Mouse (Mus musculus): ENCODE data around the gene Olfr1395.

Olfr1395 gene

GRCm38 (mm10) chr11:49141974-49142373, at the start of gene Olfr1395:
Olfr1395 (plus strand) TSS chr11:49142274.
- no peak for DNase-seq

DNA sequence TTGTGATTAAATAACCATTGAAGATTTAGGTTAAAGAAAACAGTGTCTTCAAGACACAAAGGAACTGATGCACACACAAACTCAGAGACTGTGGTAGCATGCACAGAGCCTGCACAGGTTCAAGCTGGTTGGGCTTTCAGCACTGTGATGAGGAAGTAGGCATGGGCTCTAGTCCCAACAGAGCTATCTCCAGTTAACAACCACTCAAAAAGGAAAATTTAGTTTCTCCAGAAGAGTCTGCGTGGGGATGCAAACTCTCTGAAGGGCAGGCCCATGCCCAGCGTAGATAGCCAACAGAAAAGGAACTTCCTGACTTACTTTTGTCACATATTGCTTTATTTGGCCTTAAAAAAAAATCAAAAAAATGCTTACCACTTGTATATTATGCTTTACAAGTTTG, 49.3 kb upstream of the Olfr1395 start:
- no peak for DNase-seq

GRCm38 (mm10) chr11:49093861-49094660, 48.0 kb upstream of the Olfr1395 start:
- DNase-seq: no peak

DNA sequence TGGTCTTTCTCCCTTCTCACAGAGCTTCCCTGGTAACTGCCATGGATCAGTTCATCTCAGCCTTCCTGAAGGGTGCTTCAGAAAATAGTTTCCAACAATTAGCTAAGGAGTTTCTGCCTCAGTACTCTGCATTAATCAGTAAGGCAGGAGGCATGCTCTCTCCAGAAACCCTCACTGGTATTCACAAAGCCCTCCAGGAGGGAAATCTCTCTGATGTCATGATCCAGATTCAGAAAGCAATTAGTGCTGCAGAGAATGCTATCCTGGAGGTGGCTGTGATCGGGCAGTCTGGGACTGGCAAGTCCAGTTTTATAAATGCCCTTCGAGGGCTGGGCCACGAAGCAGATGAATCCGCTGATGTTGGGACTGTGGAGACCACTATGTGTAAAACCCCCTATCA, 46.7 kb upstream of the Olfr1395 start:
- DNase-seq: no peak

DNA sequence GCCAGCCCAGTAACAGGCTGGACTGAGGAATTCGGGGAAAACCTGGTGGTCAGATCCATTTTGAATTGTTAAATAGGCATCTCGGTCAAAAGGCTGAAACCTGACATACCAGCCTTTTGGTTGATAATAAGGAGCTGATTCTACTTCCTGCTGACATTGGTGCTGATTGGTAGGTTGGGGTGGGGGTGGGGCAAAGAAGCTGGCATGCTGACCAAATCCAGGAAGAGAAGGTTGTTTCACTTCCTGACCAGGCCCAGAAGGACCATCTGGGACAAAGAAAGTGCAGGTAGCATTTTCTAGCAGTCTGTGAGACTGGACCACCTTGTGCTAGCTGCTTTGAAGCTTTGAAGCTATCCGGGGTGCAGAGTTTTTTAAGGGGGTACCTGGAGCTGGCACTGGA, 41.7 kb upstream of the Olfr1395 start:
- no peak for DNase-seq

DNA sequence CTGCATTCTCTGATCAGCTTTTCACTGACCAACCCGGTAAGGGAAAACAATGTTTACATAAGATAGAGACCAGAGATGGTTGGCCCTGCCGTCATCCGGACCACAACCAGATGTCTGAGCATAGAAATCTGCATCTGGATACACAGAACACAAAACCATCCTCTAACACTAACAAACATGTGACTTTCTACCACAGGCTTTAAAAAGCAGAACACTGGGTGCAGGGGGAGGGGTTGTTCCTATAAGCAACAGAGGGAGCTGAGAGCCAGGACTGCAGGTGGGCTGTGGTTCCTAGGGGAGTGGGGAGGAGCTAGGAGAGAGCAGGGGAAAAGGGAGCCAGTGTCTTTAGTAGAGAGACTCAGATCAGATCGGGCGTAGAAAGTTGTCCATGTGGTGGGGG, 40.6 kb upstream of the Olfr1395 start:
- DNase-seq: no peak

- DNase-seq: peak; percentile 92
Measured at GRCm38 (mm10) chr11:49103047-49103693, 38.9 kb upstream of the Olfr1395 start.

DNA sequence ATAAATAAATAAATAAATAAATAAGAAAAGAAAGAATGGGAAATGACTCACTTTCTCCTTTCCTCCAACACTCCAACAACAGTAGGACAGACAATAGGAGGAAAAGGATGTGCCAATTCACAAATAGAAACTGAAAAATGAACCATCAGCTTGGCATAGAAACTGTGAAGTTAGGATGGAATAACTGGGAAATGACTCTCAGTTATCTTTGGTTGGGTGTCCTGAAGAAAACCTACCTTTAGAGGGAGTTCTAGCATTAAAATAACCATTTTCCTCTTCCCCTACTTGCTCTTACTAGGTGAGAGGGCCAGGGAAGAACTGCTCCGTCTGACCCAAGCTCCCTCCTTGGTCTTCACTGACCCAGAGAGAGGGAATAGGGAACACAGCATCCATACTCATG, 36.3 kb upstream of the Olfr1395 start:
- no peak for DNase-seq

DNA sequence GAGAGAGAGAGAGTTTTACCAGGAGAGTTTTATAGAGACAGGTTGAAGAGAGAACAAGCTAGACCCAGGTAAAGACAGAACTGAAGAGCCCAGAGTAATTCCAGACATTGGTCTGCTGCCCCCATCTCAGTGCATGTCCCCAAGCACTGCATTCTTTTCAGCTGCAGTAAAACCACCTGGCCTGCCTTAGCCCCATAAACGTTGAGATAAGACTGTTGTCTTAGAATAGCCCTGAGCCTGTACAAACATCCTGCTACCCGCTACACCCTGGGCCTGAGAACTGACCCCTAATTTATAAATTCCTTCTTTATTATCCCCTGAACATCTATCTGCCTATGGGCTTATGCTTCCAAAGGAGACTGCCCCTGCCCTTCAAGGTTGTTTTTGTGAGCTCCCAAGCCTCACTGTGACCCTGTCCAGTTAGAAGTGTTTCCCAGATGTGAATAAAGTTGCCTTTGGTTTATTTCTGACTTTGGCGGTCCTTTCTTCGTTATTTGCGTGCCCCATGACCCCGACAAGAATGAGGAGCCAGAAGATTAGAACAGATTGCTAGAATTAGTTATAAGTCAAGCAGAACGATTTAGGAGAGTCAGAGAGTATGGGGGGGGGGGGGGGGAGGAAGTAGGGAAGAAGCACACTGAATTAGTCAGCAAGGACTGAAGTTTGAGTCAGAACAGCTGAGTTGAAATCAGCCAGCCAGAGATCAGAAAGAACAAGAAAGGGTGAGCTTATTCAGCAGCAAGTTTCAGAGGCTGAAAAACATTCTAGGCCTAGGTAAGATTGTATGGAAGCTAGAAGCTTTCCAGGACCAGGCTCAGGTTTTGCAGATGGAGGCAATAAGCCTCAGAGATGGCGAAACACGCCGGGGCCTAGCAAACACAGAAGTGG, 34.2 kb upstream of the Olfr1395 start:
- no peak for DNase-seq

- DNase-seq: peak; percentile 57
Measured at GRCm38 (mm10) chr11:49108833-49109232, 33.2 kb upstream of the Olfr1395 start.

DNA sequence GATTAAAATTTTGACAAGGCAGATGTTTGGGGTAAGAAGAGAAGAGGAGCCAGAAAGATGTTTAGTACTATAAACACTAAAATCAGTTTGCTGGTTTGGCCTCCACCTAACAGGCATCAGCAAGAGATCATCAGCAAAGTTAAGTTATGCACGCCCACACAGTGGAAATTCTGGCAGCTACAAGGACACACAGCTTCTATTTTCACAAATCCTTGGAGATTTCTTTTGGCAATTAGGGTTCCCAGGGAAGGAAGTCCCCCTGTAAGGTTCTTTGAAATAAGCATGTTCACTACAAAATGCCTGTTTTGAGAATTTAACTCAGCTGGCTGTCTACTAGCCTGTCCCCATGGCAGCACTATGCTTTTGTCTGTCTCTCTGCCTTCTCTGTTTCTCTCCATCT, 31.1 kb upstream of the Olfr1395 start:
- no peak for DNase-seq

DNA sequence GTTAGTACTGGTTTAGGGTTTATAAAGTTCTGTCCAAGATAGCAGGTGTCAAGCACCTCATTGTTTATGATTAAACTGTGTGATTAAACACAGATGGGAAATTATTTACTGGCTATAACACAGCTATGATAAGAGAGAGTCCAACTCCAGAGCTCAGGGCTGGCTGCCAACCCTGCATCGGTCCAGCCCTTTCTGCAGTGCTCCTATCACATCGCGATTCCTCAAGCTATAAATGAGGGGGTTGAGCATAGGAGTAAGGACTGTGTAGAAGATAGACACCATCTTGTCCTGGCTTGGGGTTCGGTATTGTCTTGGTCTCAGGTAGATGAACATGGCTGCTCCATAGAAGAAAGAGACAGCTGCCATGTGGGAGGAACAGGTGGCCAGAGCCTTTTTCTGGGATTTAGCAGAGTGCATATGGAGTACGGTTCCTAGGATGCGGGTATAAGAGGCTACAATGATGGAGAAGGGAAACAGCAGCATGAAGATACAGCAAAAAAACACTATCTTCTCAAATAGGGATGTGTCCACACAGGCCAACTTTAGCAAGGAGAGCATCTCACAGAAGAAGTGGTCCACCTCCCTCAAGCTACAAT, 29.4 kb upstream of the Olfr1395 start:
- no peak for DNase-seq

DNA sequence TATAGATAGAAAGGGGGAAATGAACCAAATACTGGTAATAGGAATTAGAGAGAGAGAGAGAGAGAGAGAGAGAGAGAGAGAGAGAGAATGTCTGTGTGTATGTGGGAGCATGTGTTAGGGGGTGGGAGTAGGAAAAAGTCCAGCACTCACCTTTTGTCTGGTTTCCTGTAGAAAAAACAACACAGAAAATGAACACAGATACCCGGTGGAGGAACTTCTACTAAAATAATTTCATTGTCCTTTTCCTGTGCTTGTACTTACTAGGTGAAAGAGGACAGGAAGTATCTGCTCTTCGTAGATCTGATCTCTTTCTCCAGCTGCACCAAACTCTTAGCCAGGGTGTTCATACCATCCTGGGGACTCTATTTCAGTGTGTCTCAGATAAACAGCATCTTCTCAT, 27.9 kb upstream of the Olfr1395 start:
- DNase-seq: no peak

DNA sequence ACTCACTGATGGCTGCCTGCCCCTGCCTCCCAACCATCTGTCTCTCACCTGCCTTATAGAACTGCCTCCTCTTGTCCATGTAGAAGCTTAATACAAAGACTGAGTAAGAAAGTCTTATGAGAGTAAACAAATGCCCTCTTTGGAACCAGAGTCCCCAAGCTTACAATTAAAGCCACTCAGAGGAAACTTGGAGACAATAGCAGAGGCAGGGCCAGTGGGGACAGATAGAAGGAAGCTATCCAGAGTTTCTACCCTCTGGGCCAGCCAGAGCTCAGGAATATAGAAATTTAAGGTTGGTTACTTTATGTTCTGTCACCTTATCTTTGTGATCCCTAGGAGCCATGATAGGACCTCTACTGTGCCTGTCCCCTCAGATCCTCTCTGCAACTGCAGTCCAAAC, 27.3 kb upstream of the Olfr1395 start, which contains the start of gene Olfr1396:
Olfr1396 (minus strand) TSS at position 101 of the 400 bp plus-strand sequence.
- DNase-seq: no peak

GRCm38 (mm10) chr11:49119635-49120034, 22.4 kb upstream of the Olfr1395 start:
- DNase-seq: no peak

DNA sequence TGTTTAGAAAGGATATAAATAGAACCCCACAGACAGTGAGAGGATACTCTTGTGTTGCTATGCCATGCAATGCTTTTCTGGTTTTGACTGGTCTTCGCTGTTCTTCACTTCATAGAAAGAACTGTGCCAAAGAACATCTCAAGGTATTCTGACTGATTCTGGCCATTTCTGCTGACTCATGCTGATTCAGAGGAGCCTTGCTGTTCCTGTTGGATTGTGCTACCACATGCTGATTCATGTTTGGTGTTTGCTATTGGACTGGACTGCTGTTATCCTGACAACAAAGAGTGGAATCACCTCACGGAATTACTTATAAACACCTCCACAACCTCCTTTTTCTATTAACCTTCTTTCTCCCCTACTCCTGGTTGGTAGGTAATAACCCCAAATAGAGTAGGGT, 17.9 kb upstream of the Olfr1395 start:
- no peak for DNase-seq

GRCm38 (mm10) chr11:49154077-49154476, 12.0 kb downstream of the Olfr1395 start, which contains the start of gene Olfr1394:
Olfr1394 (plus strand) TSS chr11:49154377.
- DNase-seq: no peak

DNA sequence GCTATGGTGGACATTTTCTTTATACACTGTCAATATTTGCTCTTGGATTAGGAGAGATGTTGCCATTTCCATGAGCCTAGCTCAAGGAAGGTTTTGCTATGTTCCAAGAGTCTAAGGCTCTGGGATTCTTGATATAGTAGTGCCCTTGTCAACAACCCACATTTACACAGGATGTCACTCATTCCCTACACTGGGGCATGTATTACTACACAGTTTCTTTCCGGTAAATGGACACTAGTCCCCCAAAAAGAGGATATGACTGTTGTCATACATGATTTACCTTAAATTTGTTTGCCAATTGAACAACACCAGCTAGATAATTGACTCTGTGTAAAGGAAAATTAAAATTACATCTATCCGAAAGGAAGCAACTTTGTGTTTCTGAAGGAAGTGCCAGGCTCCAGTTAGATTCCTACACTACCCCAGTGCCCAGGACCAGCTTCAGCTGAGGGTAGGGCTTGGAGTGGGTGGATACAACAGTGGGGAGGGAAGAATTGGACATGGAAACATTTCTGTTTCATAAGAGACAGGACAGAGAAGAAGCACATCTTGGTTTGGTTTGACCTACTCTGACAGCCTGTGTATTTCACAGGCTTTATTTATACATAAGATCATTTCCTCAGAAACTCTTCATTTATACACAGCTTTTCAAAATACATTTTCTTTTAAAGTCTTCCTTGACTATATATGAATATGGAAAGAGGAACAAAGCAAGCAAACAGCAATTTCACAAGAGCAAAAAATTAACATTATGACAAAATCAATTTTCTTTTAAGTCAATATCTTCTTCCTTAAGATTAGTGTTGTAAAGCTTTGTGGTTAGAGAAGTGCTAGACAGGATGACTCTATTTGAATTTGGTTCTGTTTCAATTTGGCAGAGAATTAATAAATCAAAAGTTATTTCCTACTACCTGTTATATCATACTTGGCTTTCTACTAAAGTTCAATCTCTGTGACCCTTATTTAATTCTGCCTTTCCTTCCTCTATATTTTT, 15.0 kb downstream of the Olfr1395 start:
- DNase-seq: no peak

DNA sequence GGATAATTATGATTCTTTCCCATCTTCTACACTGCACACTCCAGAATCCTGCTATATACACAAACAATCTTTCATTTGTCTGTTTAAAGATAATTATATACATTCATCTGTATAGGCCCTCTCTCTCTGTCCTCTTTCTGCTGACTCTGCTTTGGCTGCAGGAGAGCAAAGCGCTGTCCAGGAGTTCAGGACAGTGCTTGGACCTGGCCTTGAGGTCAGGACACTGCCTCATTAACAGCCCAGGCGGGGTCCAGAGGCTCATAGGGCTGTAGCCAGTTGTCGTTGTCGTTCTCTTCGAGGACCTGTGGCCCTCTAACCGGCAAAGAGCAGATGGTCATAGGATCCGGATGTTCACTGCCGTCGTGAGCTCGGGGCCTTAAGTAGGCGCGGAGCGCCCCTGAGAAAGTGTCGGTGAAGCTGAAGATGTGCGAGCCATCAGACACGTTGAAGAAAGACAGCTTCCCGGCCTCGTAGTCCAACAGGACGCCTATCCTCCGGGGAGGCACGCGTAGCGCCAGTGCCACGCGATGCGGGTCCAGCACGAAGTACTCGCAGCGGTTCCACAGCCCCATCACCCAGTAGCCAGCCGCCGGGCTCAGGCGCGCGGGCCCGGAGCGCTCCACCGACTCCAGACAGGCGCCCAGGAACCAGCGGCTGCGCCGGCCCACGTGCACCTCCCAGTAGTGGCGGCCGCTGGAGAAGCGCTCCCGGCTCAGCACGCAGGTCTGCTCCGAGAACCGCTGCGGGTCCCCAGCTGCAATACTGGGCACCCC, 27.0 kb downstream of the Olfr1395 start:
- no peak for DNase-seq

DNA sequence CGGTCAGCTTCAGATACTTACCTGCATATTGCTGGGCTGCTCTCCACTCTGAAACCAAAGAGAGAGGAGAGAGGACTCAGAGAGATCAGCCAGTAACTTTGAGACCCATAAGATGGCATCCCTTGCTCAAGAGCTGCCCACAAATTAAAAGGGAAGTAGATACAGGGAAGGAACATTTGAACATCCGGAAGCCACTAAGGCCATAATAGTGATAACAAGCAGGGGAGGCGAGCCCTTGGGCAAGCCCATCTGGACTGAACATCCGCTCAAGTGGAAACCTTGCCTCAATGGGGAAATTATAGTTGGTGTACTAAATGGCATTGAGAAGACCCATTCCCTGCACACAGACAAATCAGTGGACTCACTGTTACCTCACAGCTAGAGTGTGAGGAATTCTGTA, 28.5 kb downstream of the Olfr1395 start:
- DNase-seq: no peak

- DNase-seq: no peak
Measured at GRCm38 (mm10) chr11:49175345-49175744, 33.3 kb downstream of the Olfr1395 start.

All from lung, postnatal 10 days (tissue).